Mouse (Mus musculus) layer of hippocampus, adult 11-12 months (tissue): ENCODE data around the gene L2hgdh.

ENCODE experiments used
- DNase-seq: peaks from one replicate; pipeline ENCODE4 v3.0.0; 2022; ENCODE audit warnings: low spot score

L2hgdh gene

GRCm38 (mm10) chr12:69724711-69725460 lies at the start of gene L2hgdh, which contains the start of gene Atp5s:
Gene L2hgdh (minus strand): TSS chr12:69724873.
Gene Atp5s (plus strand): TSS chr12:69724950.
- DNase-seq, result peak; percentile 96

GRCm38 (mm10) chr12:69768841-69769240 lies 44.2 kb upstream of the L2hgdh start:
- no peak for DNase-seq

GRCm38 (mm10) chr12:69767476-69768258 lies 43.0 kb upstream of the L2hgdh start:
- DNase-seq, result no peak

- no peak for DNase-seq
Observed at GRCm38 (mm10) chr12:69766185-69766904, 41.7 kb upstream of the L2hgdh start.

GRCm38 (mm10) chr12:69765543-69765942 lies 40.9 kb upstream of the L2hgdh start:
- DNase-seq, result no peak

GRCm38 (mm10) chr12:69761603-69762002 lies 36.9 kb upstream of the L2hgdh start:
- no peak for DNase-seq

GRCm38 (mm10) chr12:69760743-69761406 lies 36.2 kb upstream of the L2hgdh start:
- DNase-seq, result no peak

- DNase-seq, result no peak
Observed at GRCm38 (mm10) chr12:69760014-69760413, 35.3 kb upstream of the L2hgdh start.

- DNase-seq, result no peak
Observed at GRCm38 (mm10) chr12:69759267-69759885, 34.7 kb upstream of the L2hgdh start.

GRCm38 (mm10) chr12:69758221-69759185 lies 33.8 kb upstream of the L2hgdh start:
- DNase-seq, result no peak

GRCm38 (mm10) chr12:69757418-69758141 lies 32.9 kb upstream of the L2hgdh start:
- DNase-seq, result peak; percentile 74

- no peak for DNase-seq
Observed at GRCm38 (mm10) chr12:69756015-69756414, 31.3 kb upstream of the L2hgdh start.

GRCm38 (mm10) chr12:69753936-69754335 lies 29.3 kb upstream of the L2hgdh start:
- no peak for DNase-seq

GRCm38 (mm10) chr12:69751864-69752341 lies 27.2 kb upstream of the L2hgdh start:
- DNase-seq, result no peak

- DNase-seq, result no peak
Observed at GRCm38 (mm10) chr12:69744138-69744537, 19.5 kb upstream of the L2hgdh start.

GRCm38 (mm10) chr12:69741965-69742364 lies 17.3 kb upstream of the L2hgdh start:
- DNase-seq, result no peak

GRCm38 (mm10) chr12:69733923-69734322 lies 9.2 kb upstream of the L2hgdh start:
- no peak for DNase-seq

GRCm38 (mm10) chr12:69733518-69733917 lies 8.8 kb upstream of the L2hgdh start:
- no peak for DNase-seq

- no peak for DNase-seq
Observed at GRCm38 (mm10) chr12:69732221-69732620, 7.5 kb upstream of the L2hgdh start.
